Mouse (Mus musculus) embryonic fibroblast, embryonic 13.5 days (primary cell): ENCODE measurements around the gene Tenm4. TPM values are rescaled to one million over a fixed set of nuclear protein-coding genes. Genes with fewer than 3 reads are reported as not detected.

ENCODE experiments used
- H3K27ac ChIP-seq: 2 replicates; pipeline ENCODE4 v1.5.1; 2012; ENCODE audit warnings: low read length, control low read depth, inconsistent platforms; ENCODE audit not compliant: insufficient read depth
- H3K4me1 ChIP-seq: 2 replicates; pipeline ENCODE4 v1.6.1; 2011; ENCODE audit warnings: low read length; ENCODE audit not compliant: control insufficient read depth, insufficient read depth
- H3K4me3 ChIP-seq: 2 replicates; pipeline ENCODE4 v1.5.1; 2011; ENCODE audit warnings: mild to moderate bottlenecking, control low read depth, low read length; ENCODE audit not compliant: insufficient read depth
- CTCF ChIP-seq: IDR thresholded peaks from 2 replicates; pipeline ENCODE4 v1.5.1; 2011; ENCODE audit warnings: mild to moderate bottlenecking, control low read depth, low read length, moderate library complexity, borderline replicate concordance; ENCODE audit not compliant: insufficient read depth
- POLR2A ChIP-seq: IDR thresholded peaks from 2 replicates; pipeline ENCODE4 v1.6.1; 2011; ENCODE audit warnings: low read depth, mild to moderate bottlenecking, control low read depth, low read length, moderate library complexity
- polyA plus RNA-seq: library from polyadenylated mRNA; stranded (reverse); fragments of >200 nt; gene quantifications from 2 replicates; pipeline ENCODE4 v1.2.4, GENCODE M21; 2011; ENCODE audit warnings: low read depth; ENCODE audit not compliant: missing spikeins, insufficient read length

Tenm4 gene
- polyA plus RNA-seq, 1 experiment: 17.3 TPM

- no peaks in the 10 kb centered on the region for H3K4me1 ChIP-seq
- no peak overlapping the region for H3K4me3 ChIP-seq
- H3K27ac ChIP-seq: no peak overlapping the region
- TF ChIP-seq CTCF (no peak), POLR2A (no peak)
These were observed 719.9 kb downstream of the Tenm4 start for GRCm38 (mm10) chr7:96890987-96891386.

- TF ChIP-seq POLR2A (no peak), CTCF (no peak)
- Histone ChIP-seq H3K4me3 (no peak overlapping the region), H3K27ac (no peak overlapping the region), H3K4me1 (no peaks in the 10 kb centered on the region)
These were observed 728.1 kb downstream of the Tenm4 start for GRCm38 (mm10) chr7:96899036-96899569.

GRCm38 (mm10) chr7:96902183-96902582 lies 731.1 kb downstream of the Tenm4 start:
- TF ChIP-seq POLR2A (no peak), CTCF (no peak)
- no peaks in the 10 kb centered on the region for H3K4me1 ChIP-seq
- no peak overlapping the region for H3K4me3 ChIP-seq
- no peak overlapping the region for H3K27ac ChIP-seq

GRCm38 (mm10) chr7:96903088-96903985 lies 732.3 kb downstream of the Tenm4 start:
- TF ChIP-seq POLR2A (no peak), CTCF (no peak)
- H3K4me1 ChIP-seq: no peaks in the 10 kb centered on the region
- no peak overlapping the region for H3K4me3 ChIP-seq
- no peak overlapping the region for H3K27ac ChIP-seq

GRCm38 (mm10) chr7:96904442-96904841 lies 733.4 kb downstream of the Tenm4 start:
- TF ChIP-seq CTCF (no peak), POLR2A (no peak)
- no peak overlapping the region for H3K27ac ChIP-seq
- no peak overlapping the region for H3K4me3 ChIP-seq
- H3K4me1 ChIP-seq: no peaks in the 10 kb centered on the region

- Histone ChIP-seq H3K4me3 (no peak overlapping the region), H3K27ac (no peak overlapping the region), H3K4me1 (no peaks in the 10 kb centered on the region)
- TF ChIP-seq CTCF: no peak
- no peak for TF ChIP-seq POLR2A
These were observed 733.9 kb downstream of the Tenm4 start for GRCm38 (mm10) chr7:96904936-96905335.

- H3K4me3 ChIP-seq: no peak overlapping the region
- TF ChIP-seq CTCF (no peak), POLR2A (no peak)
- H3K4me1 ChIP-seq: no peaks in the 10 kb centered on the region
- no peak overlapping the region for H3K27ac ChIP-seq
These were observed 734.4 kb downstream of the Tenm4 start for GRCm38 (mm10) chr7:96905422-96905821.

- Histone ChIP-seq H3K4me3 (no peak overlapping the region), H3K27ac (no peak overlapping the region), H3K4me1 (no peaks in the 10 kb centered on the region)
- TF ChIP-seq POLR2A: no peak
- TF ChIP-seq CTCF: no peak
These were observed 735.2 kb downstream of the Tenm4 start for GRCm38 (mm10) chr7:96906216-96906615.

- TF ChIP-seq CTCF (no peak), POLR2A (no peak)
- H3K27ac ChIP-seq: no peak overlapping the region
- no peaks in the 10 kb centered on the region for H3K4me1 ChIP-seq
- no peak overlapping the region for H3K4me3 ChIP-seq
These were observed 737.1 kb downstream of the Tenm4 start for GRCm38 (mm10) chr7:96907971-96908680.
